Mouse (Mus musculus): Measurements from ENCODE around the gene Cldn14.
"Not testable (repeated sequence)": the region's sequence is repeated elsewhere in the genome, so short reads cannot be mapped to it uniquely, and the experiment has no call there.

Gene Cldn14

GRCm38 (mm10) chr16:94008737-94009136 is at the start of gene Cldn14:
Gene Cldn14, minus strand, starts transcription at chr16:94008837.
- DNase-seq (ENCODE audit: low spot score in 2 of 2), result no peak

GRCm38 (mm10) chr16:94055576-94055975 is 46.9 kb upstream of the Cldn14 start:
- DNase-seq (ENCODE audit: low spot score in 2 of 2), result no peak

- DNase-seq (ENCODE audit: low spot score in 2 of 2), result no peak
Observed at GRCm38 (mm10) chr16:94055176-94055575, 46.5 kb upstream of the Cldn14 start.

- no peak for DNase-seq (ENCODE audit: low spot score in 2 of 2)
Observed at GRCm38 (mm10) chr16:94050368-94050767, 41.7 kb upstream of the Cldn14 start.

GRCm38 (mm10) chr16:94044996-94045395 is 36.4 kb upstream of the Cldn14 start:
- no peak for DNase-seq (ENCODE audit: low spot score in 2 of 2)

GRCm38 (mm10) chr16:94043797-94044196 is 35.2 kb upstream of the Cldn14 start:
- no peak for DNase-seq (ENCODE audit: low spot score in 2 of 2)

GRCm38 (mm10) chr16:94041065-94041712 is 32.6 kb upstream of the Cldn14 start:
- DNase-seq (ENCODE audit: low spot score in 2 of 2), result peak in 1 of 2 experiments; percentile 40

GRCm38 (mm10) chr16:94040485-94040884 is 31.8 kb upstream of the Cldn14 start:
- DNase-seq (ENCODE audit: low spot score in 2 of 2), result no peak

- no peak for DNase-seq (ENCODE audit: low spot score in 2 of 2)
Observed at GRCm38 (mm10) chr16:94038986-94039341, 30.3 kb upstream of the Cldn14 start.

GRCm38 (mm10) chr16:94038272-94038985 is 29.8 kb upstream of the Cldn14 start:
- DNase-seq (ENCODE audit: low spot score in 2 of 2), result peak in 1 of 2 experiments; percentile 59

- no peak for DNase-seq (ENCODE audit: low spot score in 2 of 2)
Observed at GRCm38 (mm10) chr16:94037280-94037679, 28.6 kb upstream of the Cldn14 start.

- DNase-seq (ENCODE audit: low spot score in 2 of 2), result no peak
Observed at GRCm38 (mm10) chr16:94034152-94034551, 25.5 kb upstream of the Cldn14 start.

GRCm38 (mm10) chr16:94032270-94032669 is 23.6 kb upstream of the Cldn14 start:
- no peak for DNase-seq (ENCODE audit: low spot score in 2 of 2)

- DNase-seq (ENCODE audit: low spot score in 2 of 2), result no peak
Observed at GRCm38 (mm10) chr16:94023352-94024280, 15.0 kb upstream of the Cldn14 start.

- not testable (repeated sequence) for DNase-seq (ENCODE audit: low spot score in 2 of 2)
Observed at GRCm38 (mm10) chr16:94019725-94020124, 11.1 kb upstream of the Cldn14 start.

- no peak for DNase-seq (ENCODE audit: low spot score in 2 of 2)
Observed at GRCm38 (mm10) chr16:94017953-94018352, 9.3 kb upstream of the Cldn14 start.

GRCm38 (mm10) chr16:94014489-94015096 is 6.0 kb upstream of the Cldn14 start:
- no peak for DNase-seq (ENCODE audit: low spot score in 2 of 2)

GRCm38 (mm10) chr16:94013328-94014086 is 4.9 kb upstream of the Cldn14 start:
- DNase-seq (ENCODE audit: low spot score in 2 of 2), result not testable (repeated sequence)

- DNase-seq (ENCODE audit: low spot score in 2 of 2), result no peak
Observed at GRCm38 (mm10) chr16:94011224-94011623, 2.6 kb upstream of the Cldn14 start.

- DNase-seq (ENCODE audit: low spot score in 2 of 2), result no peak
Observed at GRCm38 (mm10) chr16:94010633-94011032, 2.0 kb upstream of the Cldn14 start.

GRCm38 (mm10) chr16:94010156-94010555 is 1.5 kb upstream of the Cldn14 start:
- DNase-seq (ENCODE audit: low spot score in 2 of 2), result no peak
